24 mouse cellular contexts compared by ENCODE assay signal in the genomic region with DNA sequence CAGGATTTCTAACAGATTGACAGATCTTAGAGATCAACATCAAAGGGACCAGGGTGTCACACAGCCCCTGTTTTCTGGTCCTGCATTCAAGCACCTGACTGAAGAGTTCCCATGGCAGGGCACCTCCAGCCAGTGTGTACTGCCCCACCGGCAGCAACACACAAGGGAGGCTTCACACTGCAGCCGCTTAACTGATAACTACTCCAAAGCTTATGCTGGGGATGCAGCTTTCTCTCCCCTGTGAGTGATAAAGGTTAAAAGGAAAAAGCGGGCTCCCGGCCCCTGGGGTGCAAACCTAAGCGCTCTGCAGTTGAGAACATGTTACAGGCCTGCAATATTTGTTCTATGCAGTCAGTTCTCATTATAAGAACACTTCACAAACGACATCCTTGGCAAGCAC. TPM values are rescaled to one million over a fixed set of nuclear protein-coding genes. Genes with fewer than 3 reads are reported as not detected.
DNase-seq lines count a peak whose midpoint lies in the region; ATAC-seq lines count a peak whose summit lies in the region.
"Had no signal": no experiment of that assay in that cellular context is flagged by ENCODE, and none has a peak within 500 bp of the region (broad histone marks: within the 10 kb centered on the region; RNA-seq: fewer than 3 reads in every experiment).

No protein-coding gene starts in this region.

- H3K36me3 ChIP-seq in limb, embryonic 12.5 days: no peaks in the 10 kb centered on the region
- no peaks in the 10 kb centered on the region for H3K36me3 ChIP-seq in limb, embryonic 10.5 days
- H3K36me3 ChIP-seq in midbrain, embryonic 15.5 days (replicated peaks): no peaks in the 10 kb centered on the region
- H3K36me3 ChIP-seq in midbrain, embryonic 16.5 days (ENCODE audit: control insufficient read depth, insufficient read depth, low read length): no peaks in the 10 kb centered on the region
- H3K36me3 ChIP-seq: forebrain, embryonic 10.5 days; heart, embryonic 12.5 days had no signal

- ATAC-seq in limb, embryonic 12.5 days (ENCODE audit: insufficient number of reproducible peaks, insufficient read depth, low FRiP score, low TSS enrichment, low read depth): no peak
- ATAC-seq in midbrain, embryonic 15.5 days (replicated peaks): no peak
- no peak for ATAC-seq in midbrain, embryonic 16.5 days
- ATAC-seq in erythroid progenitor cell, adult 5-6 weeks (replicated peaks; ENCODE audit: low FRiP score, poor library complexity, severe bottlenecking): no peak
- ATAC-seq: activated CD4-positive, CD25-positive, alpha-beta regulatory T cell, adult 4 months; forebrain, embryonic 14.5 days; hindbrain, embryonic 16.5 days; Patski had no signal

- no peak overlapping the region for H3K27ac ChIP-seq in limb, embryonic 12.5 days
- no peak overlapping the region for H3K27ac ChIP-seq in limb, embryonic 10.5 days
- peak overlapping the region; percentile 3; the same call in 1 of the 2 replicates for H3K27ac ChIP-seq in midbrain, embryonic 15.5 days
- H3K27ac ChIP-seq in midbrain, embryonic 16.5 days (ENCODE audit: low read length): no peak overlapping the region
- H3K27ac ChIP-seq: forebrain, embryonic 10.5 days; gastrocnemius, adult 2 months had no signal

- no peak overlapping the region for H3K4me2 ChIP-seq in limb, embryonic 12.5 days
- no peak overlapping the region for H3K4me2 ChIP-seq in midbrain, embryonic 15.5 days
- no peak overlapping the region for H3K4me2 ChIP-seq in midbrain, embryonic 16.5 days (ENCODE audit: low read length)
- H3K4me2 ChIP-seq: heart, embryonic 12.5 days had no signal

- WGBS in limb, embryonic 12.5 days: 65% methylated on average over 6 of the region's 6 CpGs
- WGBS in limb, embryonic 10.5 days: 68% methylated on average over 6 of the region's 6 CpGs
- 39% methylated on average over 6 of the region's 6 CpGs for whole genome bisulfite sequencing in midbrain, embryonic 15.5 days
- 34% methylated on average over 6 of the region's 6 CpGs for WGBS in midbrain, embryonic 16.5 days

- H3K4me1 ChIP-seq in limb, embryonic 12.5 days (replicated peaks): no peaks in the 10 kb centered on the region
- 0 out of 2 replicates have a peak, but pooled peaks cover 2% of the 10 kb centered on the region for H3K4me1 ChIP-seq in limb, embryonic 10.5 days
- H3K4me1 ChIP-seq in midbrain, embryonic 15.5 days: peaks cover 5% of the 10 kb centered on the region; the same call in 1 of the 2 replicates
- 0 out of 2 replicates have a peak, but pooled peaks cover 2% of the 10 kb centered on the region for H3K4me1 ChIP-seq in midbrain, embryonic 16.5 days (ENCODE audit: control insufficient read depth, insufficient read depth, low read length)

- DNase-seq in limb, embryonic 10.5 days (ENCODE audit: low spot score): no peak
- DNase-seq in Muller cell, postnatal 12 days (ENCODE audit: inconsistent ontology term): peak; percentile 5
- no peak for DNase-seq in thymus, postnatal 14 days
- DNase-seq: adrenal gland, postnatal 14 days; cerebellum, adult 2 months; cerebellum, postnatal 10 days; gastrocnemius, adult 2 months; gastrocnemius, postnatal 25 days; heart, postnatal 36 days had no signal

- H3K27me3 ChIP-seq in limb, embryonic 12.5 days: 0 out of 2 replicates have a peak, but pooled peaks cover 6% of the 10 kb centered on the region
- no peaks in the 10 kb centered on the region for H3K27me3 ChIP-seq in limb, embryonic 10.5 days (ENCODE audit: low read depth, poor library complexity, severe bottlenecking)
- H3K27me3 ChIP-seq in midbrain, embryonic 15.5 days (replicated peaks): no peaks in the 10 kb centered on the region
- H3K27me3 ChIP-seq in midbrain, embryonic 16.5 days (ENCODE audit: control insufficient read depth, insufficient read depth, low read depth, low read length): no peaks in the 10 kb centered on the region

- H3K4me3 ChIP-seq in limb, embryonic 12.5 days (replicated peaks): no peak overlapping the region
- no peak overlapping the region for H3K4me3 ChIP-seq in limb, embryonic 10.5 days
- H3K4me3 ChIP-seq in midbrain, embryonic 15.5 days: no peak overlapping the region
- no peak overlapping the region for H3K4me3 ChIP-seq in midbrain, embryonic 16.5 days (ENCODE audit: low read depth, low read length)
- H3K4me3 ChIP-seq: forebrain, embryonic 10.5 days; gastrocnemius, adult 2 months; heart, embryonic 12.5 days had no signal

- H3K9ac ChIP-seq in limb, embryonic 12.5 days (replicated peaks): 0 out of 2 replicates have a peak overlapping the region, but pooled peaks have one; percentile 18
- H3K9ac ChIP-seq in midbrain, embryonic 15.5 days: no peak overlapping the region
- no peak overlapping the region for H3K9ac ChIP-seq in midbrain, embryonic 16.5 days (ENCODE audit: low read depth, low read length)
- H3K9ac ChIP-seq: heart, embryonic 12.5 days had no signal

- no peaks in the 10 kb centered on the region for H3K9me3 ChIP-seq in limb, embryonic 12.5 days
- H3K9me3 ChIP-seq in limb, embryonic 10.5 days (replicated peaks): no peaks in the 10 kb centered on the region
- H3K9me3 ChIP-seq in midbrain, embryonic 15.5 days: no peaks in the 10 kb centered on the region
- H3K9me3 ChIP-seq in midbrain, embryonic 16.5 days (replicated peaks; ENCODE audit: control insufficient read depth, low read length, poor library complexity, severe bottlenecking): no peaks in the 10 kb centered on the region
- H3K9me3 ChIP-seq: forebrain, embryonic 10.5 days; heart, embryonic 12.5 days had no signal

RNA-seq across cellular contexts. Expression of gene Ubash3a, which starts 24.1 kb away (rescaled TPM):
- polyA plus RNA-seq in limb, embryonic 12.5 days (2016; fragmentation: Nextera tagmentation; extraction: Ambion mirVana): 0.19 and 0.42 TPM in 2 replicates
- polyA plus RNA-seq in limb, embryonic 10.5 days (2016; fragmentation: Nextera tagmentation; extraction: Ambion mirVana): 0.33 and 0.74 TPM in 2 replicates
- polyA plus RNA-seq in midbrain, embryonic 15.5 days (2015; fragmentation: Nextera tagmentation; extraction: Ambion mirVana): not detected in 2 replicates
- polyA plus RNA-seq in midbrain, embryonic 16.5 days (2015; fragmentation: Nextera tagmentation; extraction: Ambion mirVana): not detected in 2 replicates
- 5.0 and 6.8 TPM in 2 replicates for total RNA-seq in erythroid progenitor cell, adult 5-6 weeks (2015; ENCODE audit: low replicate concordance)
- 1.8 and 12.2 TPM in 2 replicates for total RNA-seq in erythroid progenitor cell, adult 5-6 weeks (2017; ENCODE audit: low replicate concordance)
- total RNA-seq: gastrocnemius, adult 2 months; heart, postnatal 36 days had no signal
- polyA plus RNA-seq: cerebellum, adult 2 months; forebrain, embryonic 14.5 days; hindbrain, embryonic 16.5 days had no signal

RNA-seq across cellular contexts. Expression of gene Tmprss3, which starts 33.0 kb away (rescaled TPM):
- polyA plus RNA-seq in limb, embryonic 12.5 days (2016; fragmentation: Nextera tagmentation; extraction: Ambion mirVana): not detected in 2 replicates
- polyA plus RNA-seq in limb, embryonic 10.5 days (2016; fragmentation: Nextera tagmentation; extraction: Ambion mirVana): not detected in 2 replicates
- 0.08 TPM in 1 of 2 replicates, not detected in the other for polyA plus RNA-seq in midbrain, embryonic 15.5 days (2015; fragmentation: Nextera tagmentation; extraction: Ambion mirVana)
- polyA plus RNA-seq in midbrain, embryonic 16.5 days (2015; fragmentation: Nextera tagmentation; extraction: Ambion mirVana): not detected in 2 replicates
- 1.8 TPM in 1 of 2 replicates, not detected in the other for total RNA-seq in erythroid progenitor cell, adult 5-6 weeks (2015; ENCODE audit: low replicate concordance)
- 0.15 TPM in 1 of 2 replicates, not detected in the other for total RNA-seq in erythroid progenitor cell, adult 5-6 weeks (2017; ENCODE audit: low replicate concordance)
- total RNA-seq: adrenal gland, adult 18-20 months; adrenal gland, postnatal 14 days; gastrocnemius, adult 2 months; gastrocnemius, postnatal 25 days; heart, adult 8-10 months; heart, postnatal 36 days had no signal
- polyA plus RNA-seq: embryonic facial prominence, embryonic 11.5 days; forebrain, embryonic 10.5 days; forebrain, embryonic 14.5 days; heart, embryonic 12.5 days; heart, embryonic 16.5 days; hindbrain, embryonic 11.5 days; hindbrain, embryonic 16.5 days; Patski had no signal

RNA-seq across cellular contexts. Expression of gene Rsph1, which starts 45.4 kb away (rescaled TPM):
- polyA plus RNA-seq in limb, embryonic 12.5 days (2016; fragmentation: Nextera tagmentation; extraction: Ambion mirVana): 0.40 and 0.56 TPM in 2 replicates
- polyA plus RNA-seq in limb, embryonic 10.5 days (2016; fragmentation: Nextera tagmentation; extraction: Ambion mirVana): 0.62 and 0.90 TPM in 2 replicates
- 4.7 and 6.4 TPM in 2 replicates for polyA plus RNA-seq in midbrain, embryonic 15.5 days (2015; fragmentation: Nextera tagmentation; extraction: Ambion mirVana)
- 6.4 and 8.6 TPM in 2 replicates for polyA plus RNA-seq in midbrain, embryonic 16.5 days (2015; fragmentation: Nextera tagmentation; extraction: Ambion mirVana)
- 4.0 TPM in 1 of 2 replicates, not detected in the other for total RNA-seq in erythroid progenitor cell, adult 5-6 weeks (2015; ENCODE audit: low replicate concordance)
- total RNA-seq in erythroid progenitor cell, adult 5-6 weeks (2017; ENCODE audit: low replicate concordance): not detected in 2 replicates

RNA-seq across cellular contexts. Expression of gene Slc37a1, which starts 54.8 kb away (rescaled TPM):
- polyA plus RNA-seq in limb, embryonic 12.5 days (2016; fragmentation: Nextera tagmentation; extraction: Ambion mirVana): 1.5 and 2.1 TPM in 2 replicates
- 3.3 and 4.1 TPM in 2 replicates for polyA plus RNA-seq in limb, embryonic 10.5 days (2016; fragmentation: Nextera tagmentation; extraction: Ambion mirVana)
- polyA plus RNA-seq in midbrain, embryonic 15.5 days (2015; fragmentation: Nextera tagmentation; extraction: Ambion mirVana): 12.8 and 13.4 TPM in 2 replicates
- 12.9 and 20.1 TPM in 2 replicates for polyA plus RNA-seq in midbrain, embryonic 16.5 days (2015; fragmentation: Nextera tagmentation; extraction: Ambion mirVana)
- total RNA-seq in erythroid progenitor cell, adult 5-6 weeks (2015; ENCODE audit: low replicate concordance): 2.5 and 4.7 TPM in 2 replicates
- total RNA-seq in erythroid progenitor cell, adult 5-6 weeks (2017; ENCODE audit: low replicate concordance): 0.23 and 1.2 TPM in 2 replicates
